Mouse (Mus musculus): ENCODE data around the gene Patj.

Gene Patj

DNA sequence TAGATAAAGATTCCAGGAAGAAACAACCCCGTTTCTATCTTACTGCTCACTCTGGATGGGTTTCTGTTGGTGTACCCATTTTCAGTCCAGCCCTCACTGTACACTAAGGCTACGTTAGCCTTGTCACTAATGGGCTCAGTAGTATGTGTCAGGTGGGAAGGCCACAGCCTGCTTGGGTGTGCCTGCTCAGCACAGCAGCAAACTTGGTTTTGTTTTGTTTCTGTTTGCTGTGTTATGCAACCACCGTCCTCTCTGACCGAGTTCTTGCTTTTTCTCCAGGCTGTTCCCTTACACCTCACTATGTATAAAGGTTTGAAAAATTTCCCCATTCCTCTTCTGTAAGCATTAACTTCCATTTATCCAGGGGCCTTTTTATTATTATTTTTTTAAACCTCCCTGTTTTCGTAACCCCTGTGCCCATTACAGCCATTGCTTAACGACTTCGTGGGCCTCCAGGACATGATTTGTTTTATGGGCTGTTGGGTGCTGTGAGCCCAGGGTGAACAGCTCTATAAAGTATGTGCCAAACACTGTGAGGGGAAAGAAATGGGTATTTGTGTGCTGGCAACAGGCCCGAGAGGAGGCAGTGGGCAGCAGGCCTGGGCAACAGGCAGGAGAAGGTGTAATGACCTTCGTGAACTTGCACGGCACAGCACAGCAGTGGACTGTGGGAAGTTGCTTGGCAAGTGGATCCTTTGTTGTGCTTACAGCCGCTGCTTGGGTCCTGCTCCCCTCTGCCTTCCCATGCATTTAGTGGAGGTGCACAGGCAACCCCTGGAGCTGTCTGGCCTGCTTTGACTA is 113.1 kb downstream of the Patj start:
- no peak for DNase-seq (ENCODE audit: low read depth in 2 of 2, low spot score in 2 of 2)

DNA sequence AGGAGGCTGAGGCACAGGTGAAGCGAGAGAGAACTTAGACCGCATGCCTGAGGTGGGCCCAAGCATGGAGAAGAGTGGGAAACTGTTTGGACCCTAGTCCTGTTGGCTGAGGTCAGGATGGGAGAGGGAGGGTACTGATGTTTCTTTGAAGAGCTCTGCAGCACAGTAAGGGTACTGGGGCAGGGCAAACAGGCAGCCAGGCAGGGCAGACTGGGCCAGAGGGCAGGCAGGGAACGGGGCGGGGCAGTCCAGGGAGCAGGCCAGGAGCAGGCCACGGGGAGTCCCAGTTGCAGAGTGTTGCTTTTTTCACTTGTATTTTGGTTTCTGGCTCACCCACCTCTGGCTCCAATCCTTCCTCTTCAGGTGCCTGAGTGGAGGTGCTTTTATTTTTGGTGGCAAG is 114.4 kb downstream of the Patj start:
- DNase-seq (ENCODE audit: low read depth in 2 of 2, low spot score in 2 of 2) = no peak

GRCm38 (mm10) chr4:98511296-98511695 is 115.7 kb downstream of the Patj start:
- no peak for DNase-seq (ENCODE audit: low read depth in 2 of 2, low spot score in 2 of 2)

GRCm38 (mm10) chr4:98511964-98512743 is 116.6 kb downstream of the Patj start:
- no peak for DNase-seq (ENCODE audit: low read depth in 2 of 2, low spot score in 2 of 2)

DNA sequence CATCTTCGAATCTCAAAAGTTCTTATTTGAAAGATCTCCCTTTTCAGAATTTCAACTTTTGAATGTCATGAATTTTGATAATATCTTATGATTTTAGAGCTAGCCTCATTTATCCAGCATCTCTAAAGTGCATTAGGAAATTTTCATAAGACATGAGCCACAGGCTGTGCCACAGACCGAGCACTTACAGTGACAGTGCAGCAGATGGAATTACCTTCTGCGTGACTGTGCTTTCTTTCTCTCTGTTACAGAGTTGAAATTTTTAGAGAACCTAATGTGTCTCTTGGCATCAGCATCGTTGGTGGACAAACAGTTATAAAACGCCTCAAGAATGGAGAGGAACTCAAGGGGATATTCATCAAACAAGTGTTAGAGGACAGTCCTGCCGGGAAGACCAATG is 124.9 kb downstream of the Patj start:
- DNase-seq (ENCODE audit: low read depth in 2 of 2, low spot score in 2 of 2) = no peak

- no peak for DNase-seq (ENCODE audit: low read depth in 2 of 2, low spot score in 2 of 2)
Observed at GRCm38 (mm10) chr4:98524525-98524924, 128.9 kb downstream of the Patj start.

GRCm38 (mm10) chr4:98535446-98535845 is 139.9 kb downstream of the Patj start:
- DNase-seq (ENCODE audit: low read depth in 2 of 2, low spot score in 2 of 2) = no peak

DNA sequence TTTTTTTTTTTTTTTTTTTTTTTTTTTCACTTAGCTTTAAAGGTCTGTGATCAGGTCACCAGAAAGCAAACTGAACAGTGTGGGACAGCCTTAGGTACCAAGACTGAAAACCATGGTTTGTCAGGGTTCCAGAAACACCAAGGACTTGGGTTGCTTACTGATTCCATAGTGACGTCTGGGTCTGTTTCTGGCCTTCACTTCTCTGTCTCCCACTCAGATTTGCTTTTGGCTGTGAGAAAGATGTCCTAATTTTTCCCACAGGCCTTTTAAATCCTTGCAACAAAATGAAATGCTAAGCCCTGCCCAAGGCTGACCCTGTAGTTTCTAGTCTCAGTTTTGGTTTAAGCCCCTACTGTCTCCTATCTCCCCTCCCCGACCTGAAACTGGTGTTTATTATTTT is 146.0 kb downstream of the Patj start:
- DNase-seq (ENCODE audit: low read depth in 2 of 2, low spot score in 2 of 2) = no peak

- no peak for DNase-seq (ENCODE audit: low read depth in 2 of 2, low spot score in 2 of 2)
Observed at GRCm38 (mm10) chr4:98543001-98543400, 147.4 kb downstream of the Patj start.

DNA sequence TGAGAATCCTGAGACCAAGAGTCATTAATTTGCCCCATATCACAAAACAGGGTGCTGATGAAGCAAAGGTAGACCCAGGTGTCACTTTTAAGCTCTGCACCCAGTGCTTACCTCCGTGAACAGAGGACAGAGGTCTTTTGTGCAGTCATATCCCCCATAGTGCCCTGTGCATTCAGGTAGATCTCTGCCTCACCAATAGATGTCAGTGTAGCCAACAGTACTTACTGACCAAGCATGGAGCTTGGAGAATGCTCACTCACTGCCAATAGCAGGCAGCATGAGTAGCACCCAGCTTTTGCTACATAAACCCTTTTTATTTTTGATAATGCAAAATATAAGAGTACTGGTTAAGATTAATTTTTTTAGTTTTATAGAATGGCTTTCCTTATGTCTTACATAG is 149.8 kb downstream of the Patj start:
- DNase-seq (ENCODE audit: low read depth in 2 of 2, low spot score in 2 of 2) = no peak

- DNase-seq (ENCODE audit: low read depth in 2 of 2, low spot score in 2 of 2) = no peak
Observed at GRCm38 (mm10) chr4:98546456-98547176, 151.0 kb downstream of the Patj start.

- no peak for DNase-seq (ENCODE audit: low read depth in 2 of 2, low spot score in 2 of 2)
Observed at GRCm38 (mm10) chr4:98549491-98549890, 153.9 kb downstream of the Patj start.

DNA sequence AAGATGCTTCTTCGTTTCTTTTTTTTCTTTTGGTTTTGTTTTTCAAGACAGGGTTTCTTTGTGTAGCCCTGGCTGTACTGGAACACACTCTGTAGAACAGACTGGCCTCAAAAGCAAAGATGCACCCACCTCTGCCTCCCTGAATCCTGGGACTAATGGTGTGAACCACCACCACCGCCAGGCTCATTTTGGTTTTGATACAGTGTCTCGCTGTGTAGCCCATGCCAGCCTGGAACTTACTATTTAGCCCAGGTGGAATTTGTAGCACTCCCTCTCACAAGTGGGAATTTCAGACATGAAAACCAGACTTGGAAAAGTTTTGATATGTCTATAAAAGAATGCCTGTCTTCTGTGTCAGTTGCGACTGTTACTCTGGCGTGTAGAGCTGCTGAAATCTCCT is 154.5 kb downstream of the Patj start:
- DNase-seq (ENCODE audit: low read depth in 2 of 2, low spot score in 2 of 2) = no peak

GRCm38 (mm10) chr4:98555666-98556065 is 160.1 kb downstream of the Patj start:
- no peak for DNase-seq (ENCODE audit: low read depth in 2 of 2, low spot score in 2 of 2)

DNA sequence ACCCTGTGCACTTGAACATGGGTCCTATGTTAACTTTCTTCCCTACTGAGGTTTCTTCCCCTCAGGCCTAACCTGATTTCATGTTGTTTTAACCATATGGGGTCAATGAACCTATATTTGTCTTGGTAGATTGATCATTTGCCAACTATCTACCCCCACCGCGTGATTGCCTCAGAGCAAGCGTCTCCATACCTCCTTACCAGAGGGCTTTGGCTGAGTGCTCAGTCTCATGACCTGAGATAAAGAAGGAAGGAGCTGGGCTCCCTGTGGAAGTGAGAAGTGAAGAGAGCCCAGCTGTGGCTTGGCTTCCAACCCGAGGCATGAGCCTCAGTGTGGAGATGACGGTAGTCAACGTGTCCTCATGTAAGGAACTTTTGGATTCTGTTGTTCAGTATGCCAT is 160.9 kb downstream of the Patj start:
- no peak for DNase-seq (ENCODE audit: low read depth in 2 of 2, low spot score in 2 of 2)

DNA sequence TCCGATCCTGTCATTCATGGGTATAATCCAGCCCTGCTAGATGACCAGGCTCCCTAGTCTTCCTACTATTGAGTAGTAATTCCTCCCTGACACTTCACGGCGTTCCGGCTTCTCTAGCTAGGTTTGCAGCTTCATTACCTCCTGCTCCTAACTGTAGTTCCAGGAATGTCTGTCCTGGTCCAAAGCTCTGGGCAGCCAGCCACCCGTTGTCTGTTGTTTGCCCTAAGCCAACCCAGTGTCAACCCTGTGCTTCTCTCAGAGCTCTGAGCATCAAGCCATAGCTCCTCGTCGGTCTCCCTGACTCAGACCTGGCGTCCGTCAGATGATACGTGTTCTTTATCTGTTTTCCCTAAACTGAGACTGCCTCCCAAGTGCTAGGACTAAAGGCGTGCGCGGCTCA is 161.6 kb downstream of the Patj start:
- no peak for DNase-seq (ENCODE audit: low read depth in 2 of 2, low spot score in 2 of 2)

DNA sequence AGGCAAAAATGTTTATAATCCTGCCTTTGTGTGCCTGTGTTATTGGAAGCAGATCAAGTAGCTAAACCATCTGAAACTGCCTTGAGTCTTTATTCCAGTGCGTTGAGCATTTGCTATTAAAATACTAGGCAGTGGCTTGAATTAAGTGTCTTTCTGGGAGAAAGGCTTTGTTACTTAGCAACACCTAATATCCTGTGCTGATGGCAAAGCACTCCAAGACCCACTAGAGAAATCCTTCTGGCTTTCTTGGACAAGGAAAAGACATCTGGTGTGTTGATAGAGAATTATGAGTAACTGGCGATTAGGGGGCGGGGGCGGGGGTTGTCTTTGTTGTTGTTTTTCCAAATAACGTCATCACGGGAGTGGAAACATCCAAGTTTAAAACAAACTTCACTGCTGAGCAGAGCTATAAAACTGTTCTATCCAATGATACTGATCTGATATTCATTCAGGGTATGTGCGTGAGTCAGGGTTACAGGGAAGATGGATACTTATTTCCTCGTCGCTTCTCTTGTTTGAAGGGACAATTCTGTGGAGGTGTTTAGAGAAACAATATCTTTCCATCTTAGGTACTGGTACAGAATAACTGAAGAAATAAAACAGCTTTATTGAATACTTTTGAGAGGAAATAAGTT is 164.7 kb downstream of the Patj start:
- no peak for DNase-seq (ENCODE audit: low read depth in 2 of 2, low spot score in 2 of 2)

- DNase-seq (ENCODE audit: low read depth in 2 of 2, low spot score in 2 of 2) = no peak
Observed at GRCm38 (mm10) chr4:98563082-98563481, 167.5 kb downstream of the Patj start.

DNA sequence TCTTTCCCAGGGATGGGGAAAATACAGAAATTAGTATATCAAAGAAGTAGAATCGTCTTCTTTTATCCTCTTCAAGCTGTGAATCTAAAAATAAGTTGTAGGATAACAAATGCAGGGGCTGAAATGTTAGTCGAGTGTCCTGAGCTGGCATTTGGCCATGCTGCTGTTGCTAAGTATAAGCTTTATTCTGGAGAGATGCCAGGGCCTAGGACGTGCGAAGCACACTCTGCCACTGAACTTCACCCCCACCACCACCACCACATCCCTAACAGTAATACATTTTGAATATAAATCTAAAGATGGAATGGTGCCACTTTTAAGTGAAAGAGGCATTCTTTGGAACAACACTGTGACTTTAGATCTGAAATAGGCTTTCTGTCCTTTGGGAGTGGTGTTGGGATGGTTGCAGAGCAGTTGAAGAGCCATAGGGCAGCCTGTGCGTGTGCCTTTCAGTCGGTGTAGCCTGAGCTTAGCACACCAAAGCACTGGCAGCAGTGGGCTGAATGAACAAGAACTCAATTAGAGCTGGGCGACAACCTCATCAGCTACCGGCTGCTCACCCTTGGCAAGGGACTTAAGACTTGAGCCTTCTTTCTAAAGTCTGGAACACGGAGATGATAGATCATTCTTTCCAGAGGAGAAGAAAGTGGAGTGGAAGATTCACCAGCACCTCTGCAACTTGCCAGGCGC is 168.1 kb downstream of the Patj start:
- no peak for DNase-seq (ENCODE audit: low read depth in 2 of 2, low spot score in 2 of 2)

DNA sequence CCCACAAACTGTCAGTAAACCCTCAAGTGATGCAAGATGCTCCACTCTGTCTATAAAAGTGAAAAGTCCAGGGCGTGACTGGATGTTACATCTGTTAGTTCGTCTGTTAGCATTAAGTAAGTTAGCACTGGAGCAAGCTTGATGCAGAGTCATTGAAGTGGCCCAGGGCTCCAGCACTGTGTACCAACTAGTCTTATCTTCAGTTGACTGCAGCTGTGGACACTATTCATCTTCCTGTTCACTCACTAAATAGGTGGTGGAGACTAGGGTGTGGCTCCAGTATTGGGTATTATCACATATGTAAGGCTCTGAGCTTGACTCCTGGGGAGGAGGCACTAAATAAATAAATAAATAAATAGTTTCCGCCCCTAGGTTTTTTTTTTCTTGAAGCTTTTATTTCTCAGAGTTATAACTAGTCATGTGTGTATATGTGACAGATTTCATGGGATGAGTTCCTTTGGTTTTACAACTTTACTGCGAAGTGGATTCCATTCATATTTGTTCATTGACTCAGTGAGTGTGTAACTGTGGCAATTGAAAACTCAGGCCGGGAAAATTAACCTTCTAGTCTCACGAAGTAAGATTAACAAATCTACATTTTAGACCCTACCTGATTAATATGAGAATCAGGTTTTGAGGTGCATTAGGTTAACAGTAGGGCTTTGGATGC is 168.7 kb downstream of the Patj start:
- DNase-seq (ENCODE audit: low read depth in 2 of 2, low spot score in 2 of 2) = no peak
